Mouse (Mus musculus) cerebellum, adult 11 months (tissue): ENCODE results near the gene Tmem259.
"Not testable (repeated sequence)": the region's sequence is repeated elsewhere in the genome, so short reads cannot be mapped to it uniquely, and the experiment has no call there.

ENCODE experiments used
- DNase-seq: peaks from one replicate; pipeline ENCODE4 v3.0.0; 2022

The Tmem259 gene

DNA sequence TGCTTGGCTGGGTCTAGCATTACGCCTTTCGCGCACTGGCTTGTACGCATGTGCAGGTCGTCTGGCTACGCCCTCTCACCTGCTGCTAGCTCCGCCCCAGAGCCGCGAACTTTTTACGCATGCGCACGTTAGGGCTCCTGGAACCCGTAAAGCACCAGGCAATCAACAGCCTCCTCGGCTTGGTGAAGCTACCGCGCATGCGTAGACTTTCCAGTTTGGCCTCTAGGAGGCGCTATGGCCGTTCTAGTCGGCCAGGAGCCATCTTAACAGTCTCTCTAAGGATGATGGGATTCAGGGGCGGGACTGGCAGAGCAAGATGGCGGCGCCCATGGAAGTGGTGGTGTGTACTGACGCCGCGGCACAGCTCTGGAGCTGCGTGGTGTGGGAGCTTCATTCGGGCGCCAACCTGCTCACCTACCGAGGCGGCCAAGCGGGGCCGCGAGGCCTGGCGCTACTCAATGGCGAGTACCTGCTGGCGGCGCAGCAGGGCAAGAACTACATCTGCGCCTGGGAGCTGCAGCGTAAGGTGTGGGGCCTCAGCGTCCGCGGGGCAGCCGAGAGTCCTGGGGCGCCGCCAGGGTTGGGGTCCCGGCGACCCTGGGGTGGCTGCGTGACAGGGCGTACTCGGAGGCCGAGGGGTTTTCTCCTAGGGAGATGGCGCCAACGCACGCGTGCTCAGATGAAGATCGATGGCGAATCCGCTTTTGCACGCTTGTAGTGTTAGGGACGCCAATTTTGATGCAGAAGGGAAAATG, 24.1 kb downstream of the Tmem259 start, which contains the start of gene Wdr18:
TSS of gene Wdr18 (plus strand) at position 306 of the 755 bp plus-strand sequence.
- peak; percentile 100 for DNase-seq

GRCm38 (mm10) chr10:79959412-79959811, 24.7 kb downstream of the Tmem259 start:
- DNase-seq = not testable (repeated sequence)

GRCm38 (mm10) chr10:79958140-79958816, 25.9 kb downstream of the Tmem259 start:
- DNase-seq = peak; percentile 77

- no peak for DNase-seq
These were observed 27.4 kb downstream of the Tmem259 start for GRCm38 (mm10) chr10:79956643-79957154.

DNA sequence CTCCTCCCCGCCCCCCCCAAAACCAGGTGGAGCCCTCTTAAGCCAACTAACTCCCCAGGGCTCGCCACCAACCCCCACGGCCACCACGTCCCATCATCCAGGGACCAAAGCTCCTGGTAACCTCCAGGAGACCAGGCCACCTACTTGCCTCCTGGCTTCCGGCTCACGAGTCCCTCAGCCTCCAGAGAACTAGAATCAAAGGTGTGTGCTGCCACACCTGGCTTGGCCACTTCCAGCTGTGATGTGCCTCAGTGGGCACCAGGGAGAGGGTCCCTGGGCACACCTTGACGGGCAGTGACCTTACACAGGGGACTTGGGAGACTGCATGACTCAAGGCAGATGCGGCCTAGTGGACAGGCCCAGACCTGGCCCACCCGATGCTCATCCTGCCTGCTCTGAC, 28.4 kb downstream of the Tmem259 start:
- DNase-seq = no peak

- no peak for DNase-seq
These were observed 30.2 kb downstream of the Tmem259 start for GRCm38 (mm10) chr10:79953946-79954345.

DNA sequence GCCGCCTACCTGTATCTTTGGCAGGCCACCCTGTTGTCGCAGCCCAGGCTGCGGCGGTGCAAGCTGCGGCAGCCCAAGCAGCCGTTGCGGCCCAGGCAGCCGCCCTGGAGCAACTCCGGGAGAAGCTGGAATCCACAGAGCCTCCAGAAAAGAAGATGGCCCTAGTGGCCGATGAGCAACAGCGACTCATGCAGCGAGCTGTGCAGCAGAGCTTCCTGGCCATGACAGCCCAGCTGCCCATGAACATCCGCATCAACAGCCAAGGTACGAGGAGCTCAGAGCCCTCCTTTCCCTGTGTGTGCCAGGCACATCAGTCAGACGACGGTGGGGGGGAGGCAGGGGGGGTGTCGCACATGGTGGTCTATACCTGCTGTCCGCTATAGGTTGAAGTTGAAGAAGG, 33.5 kb downstream of the Tmem259 start:
- no peak for DNase-seq

- DNase-seq = no peak
These were observed 34.3 kb downstream of the Tmem259 start for GRCm38 (mm10) chr10:79949873-79950272.

DNA sequence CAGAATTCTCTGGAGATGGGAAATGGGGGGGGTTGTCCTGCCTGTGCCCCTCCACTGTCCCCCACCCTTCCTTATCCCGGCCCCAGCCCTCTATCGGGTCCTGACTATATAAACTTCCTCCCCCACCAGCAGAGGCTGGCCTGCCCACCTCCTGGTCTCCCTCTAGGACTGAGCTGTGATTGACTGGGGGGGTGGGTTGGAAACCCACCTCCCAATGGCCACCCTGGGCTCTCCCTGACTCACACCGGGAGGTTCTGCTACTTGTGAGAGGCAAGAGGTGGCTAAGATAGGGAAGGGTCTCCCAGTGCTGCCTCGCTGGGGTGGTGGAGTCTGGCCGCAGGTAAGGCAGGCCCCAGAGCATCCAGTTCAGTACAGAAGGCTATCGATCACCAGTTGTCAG, 36.6 kb downstream of the Tmem259 start:
- no peak for DNase-seq

DNA sequence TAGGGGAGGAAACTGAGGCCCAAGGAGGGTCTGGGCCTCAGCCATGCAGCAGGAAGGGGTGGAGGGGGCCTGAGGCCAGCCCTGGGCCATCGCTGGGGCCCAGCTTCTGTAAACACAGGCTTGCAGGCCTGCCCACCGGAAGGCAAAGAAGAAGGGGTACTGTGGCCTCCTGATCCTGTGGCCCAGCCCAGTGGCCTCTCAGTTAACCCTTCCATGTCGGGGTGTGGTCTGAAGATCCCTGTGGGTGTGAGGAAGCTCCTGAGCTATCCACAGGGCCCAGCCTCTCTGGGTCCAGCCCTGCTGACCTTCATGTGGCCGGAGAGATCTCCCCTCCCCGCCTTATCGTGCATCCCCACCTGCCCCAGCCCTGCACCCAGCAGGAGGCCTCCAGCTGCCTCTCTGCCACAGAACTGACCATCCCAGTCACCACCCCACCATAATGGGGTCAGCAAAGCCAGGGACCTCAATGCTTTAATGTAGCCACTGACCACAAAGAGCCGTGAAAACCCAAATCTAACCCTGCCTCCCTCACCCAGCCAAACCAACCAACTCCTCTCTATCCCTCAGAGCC, 37.3 kb downstream of the Tmem259 start:
- DNase-seq = no peak

GRCm38 (mm10) chr10:79945507-79946234, 38.5 kb downstream of the Tmem259 start:
- DNase-seq = no peak

DNA sequence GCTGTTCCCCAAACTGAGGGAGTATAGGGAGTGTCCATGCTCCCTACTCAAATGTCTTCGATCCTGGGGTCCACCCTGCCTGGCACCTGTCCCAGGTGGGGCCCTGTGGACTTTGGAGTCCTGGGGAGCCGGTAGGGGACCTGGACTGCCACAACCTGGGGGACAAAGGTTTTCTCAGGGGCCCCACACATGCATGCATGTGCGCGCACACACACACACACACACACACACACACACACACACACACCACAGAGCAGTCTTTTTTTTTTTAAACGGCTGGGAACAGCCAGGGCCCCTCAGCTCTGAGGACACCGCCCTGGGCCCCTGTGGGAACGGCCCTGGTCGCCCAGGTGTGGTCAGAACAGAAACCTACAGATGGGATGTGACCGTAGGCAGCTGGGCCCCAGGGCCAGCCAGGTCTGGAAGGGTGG, 40.6 kb downstream of the Tmem259 start:
- no peak for DNase-seq

GRCm38 (mm10) chr10:79942988-79943387, 41.1 kb downstream of the Tmem259 start:
- DNase-seq = no peak

DNA sequence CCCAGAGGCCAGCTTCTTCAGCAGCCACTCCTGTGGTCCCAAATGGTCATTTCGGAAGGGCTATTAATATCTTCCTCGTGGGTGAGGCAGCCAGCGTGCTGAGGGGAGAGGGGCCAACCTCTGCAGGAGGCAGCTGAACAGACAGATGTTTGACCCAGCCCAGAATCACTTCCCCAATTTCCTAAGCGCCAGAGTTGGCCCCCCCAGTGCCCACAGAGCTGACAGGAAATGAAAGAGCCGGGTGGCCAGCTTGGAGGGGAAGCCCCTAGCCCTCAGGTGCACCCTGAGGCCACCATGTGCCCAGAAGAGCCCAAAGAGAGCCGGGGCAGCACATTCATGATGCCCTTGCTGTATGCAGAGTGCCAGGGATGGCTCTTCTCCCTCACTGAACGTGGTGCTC, 43.4 kb downstream of the Tmem259 start:
- no peak for DNase-seq

DNA sequence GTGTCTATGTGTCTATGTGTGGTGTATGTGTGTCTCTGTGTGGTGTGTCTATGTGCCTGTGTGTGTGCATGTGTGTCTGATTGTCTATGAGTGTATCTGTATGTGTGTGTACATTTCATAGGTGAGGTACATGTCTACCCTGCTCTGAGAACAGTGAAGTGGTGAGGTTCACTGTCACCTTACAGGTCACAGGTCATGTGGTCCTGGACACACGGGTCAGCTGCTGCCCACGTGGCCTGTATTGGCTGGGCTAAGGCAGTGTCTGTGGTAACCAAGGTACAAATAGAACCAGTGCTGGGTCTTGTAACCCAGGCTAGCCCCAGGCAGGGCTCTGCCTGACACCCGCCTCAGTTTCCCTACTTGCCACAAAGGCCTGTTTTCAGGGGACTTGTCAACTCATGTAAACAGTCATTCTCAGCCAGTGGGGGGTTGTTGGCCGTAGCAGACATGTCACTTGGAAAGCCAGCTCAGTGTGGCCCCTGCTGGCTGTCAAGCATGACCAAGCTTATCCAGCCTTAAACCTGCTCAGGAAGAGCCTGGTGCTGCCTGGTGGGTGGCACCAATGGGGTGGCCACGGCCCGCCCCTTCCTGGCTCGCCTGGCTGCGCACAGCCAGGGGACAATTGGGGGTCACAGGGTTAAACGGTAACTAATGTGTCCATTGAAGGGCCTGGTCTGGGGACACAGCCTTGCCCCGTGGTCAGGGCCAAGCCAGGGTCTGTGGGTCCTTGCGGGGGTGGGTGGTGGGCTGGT, 46.2 kb downstream of the Tmem259 start:
- no peak for DNase-seq

DNA sequence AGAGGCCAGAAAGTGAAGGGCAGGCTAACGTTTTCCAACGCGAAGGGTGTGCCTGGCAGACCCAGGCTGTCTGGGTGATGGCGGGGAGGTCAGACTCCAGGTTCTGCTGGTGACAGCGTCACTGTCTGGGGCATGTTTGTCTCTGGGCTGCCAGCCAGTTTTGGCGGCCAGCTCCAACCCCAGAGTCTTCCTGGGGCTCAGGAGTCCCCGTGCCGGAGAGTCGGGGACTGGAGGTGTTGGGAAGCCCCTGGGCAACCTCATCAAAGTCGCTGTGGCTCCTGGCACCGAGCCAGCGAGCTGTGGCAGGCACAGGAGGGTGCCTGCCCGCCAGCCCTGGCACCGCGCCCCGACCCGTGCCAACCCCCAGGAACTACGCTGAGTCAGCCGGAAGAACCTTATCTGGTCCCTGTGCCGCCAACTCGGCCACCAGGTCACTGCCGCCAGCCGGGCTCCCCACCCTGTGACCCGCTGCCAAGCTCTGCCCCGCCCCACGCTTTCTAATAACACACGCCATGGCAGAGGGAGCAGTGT, 47.2 kb downstream of the Tmem259 start:
- DNase-seq = peak; percentile 64

- no peak for DNase-seq
These were observed 47.7 kb downstream of the Tmem259 start for GRCm38 (mm10) chr10:79936284-79936910.

- no peak for DNase-seq
These were observed 49.1 kb downstream of the Tmem259 start for GRCm38 (mm10) chr10:79934794-79935569.

- DNase-seq = no peak
These were observed 49.8 kb downstream of the Tmem259 start for GRCm38 (mm10) chr10:79934272-79934721.

DNA sequence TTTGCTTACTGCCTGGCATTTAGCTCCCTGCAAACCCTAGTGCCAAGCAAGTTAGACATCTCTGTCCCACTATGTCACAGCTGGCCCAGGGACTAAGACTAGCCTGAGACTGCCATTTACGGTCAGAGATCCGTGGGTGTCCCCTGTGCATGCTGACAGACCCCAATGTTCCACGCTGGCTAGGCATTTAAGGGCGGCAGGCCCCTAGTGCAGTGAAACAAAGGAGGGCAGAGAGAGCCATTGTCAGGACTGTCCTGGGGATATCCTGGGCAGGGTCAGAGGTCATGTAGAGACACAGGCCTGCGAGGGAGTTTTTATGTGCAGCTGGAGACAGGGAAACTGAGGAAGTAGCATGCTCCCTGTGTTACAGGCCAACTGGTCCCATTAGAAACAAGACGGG, 50.3 kb downstream of the Tmem259 start:
- no peak for DNase-seq
